ENCODE assay signal across 8 mouse cellular contexts in the genomic region with DNA sequence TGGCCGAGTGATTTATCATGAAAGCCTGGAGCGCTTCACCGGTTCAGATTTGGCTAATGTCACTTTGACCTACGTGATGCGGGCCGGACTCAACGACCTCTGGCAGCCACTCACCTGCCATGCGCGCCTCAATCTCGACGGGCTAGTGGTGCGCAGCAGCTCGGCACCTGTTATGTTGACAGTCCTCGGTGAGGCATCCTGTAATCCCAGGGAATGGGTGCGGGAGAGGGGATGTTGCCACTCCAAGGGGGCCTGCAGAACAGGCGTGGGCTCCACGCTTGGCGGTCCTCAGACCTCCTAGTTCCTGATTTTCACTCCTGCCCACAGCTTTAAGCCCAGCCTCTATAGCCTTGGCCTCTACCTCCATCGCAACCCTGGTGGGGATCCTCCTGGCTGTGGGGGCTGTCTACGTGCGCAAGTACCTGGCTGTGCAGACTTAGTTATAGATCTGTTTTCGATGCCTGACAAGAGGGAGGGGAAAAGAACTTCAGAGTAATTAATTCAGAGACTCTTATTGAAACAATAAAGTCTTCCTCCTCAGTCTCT. TPM values are rescaled to one million over a fixed set of nuclear protein-coding genes. Genes with fewer than 3 reads are reported as not detected.
DNase-seq lines count a peak whose midpoint lies in the region; ATAC-seq and TF ChIP-seq lines count a peak whose summit lies in the region.

No protein-coding gene starts in this region.

- ATAC-seq in embryonic facial prominence, embryonic 11.5 days (replicated peaks; ENCODE audit: insufficient number of reproducible peaks, low FRiP score, low TSS enrichment, low read depth), result no peak
- no peak for ATAC-seq in intestine, embryonic 15.5 days
- ATAC-seq in neural tube, embryonic 12.5 days (ENCODE audit: low FRiP score, low read depth), result no peak

- H3K4me1 ChIP-seq in embryonic facial prominence, embryonic 11.5 days (ENCODE audit: control insufficient read depth, insufficient read depth, low read length), result peaks cover 4% of the 10 kb centered on the region
- H3K4me1 ChIP-seq in intestine, embryonic 15.5 days (replicated peaks), result peaks cover 46% of the 10 kb centered on the region
- peaks cover 49% of the 10 kb centered on the region for H3K4me1 ChIP-seq in neural tube, embryonic 12.5 days

- H3K4me2 ChIP-seq in embryonic facial prominence, embryonic 11.5 days (ENCODE audit: low read depth, low read length), result peak overlapping the region; percentile 57; the same call in 1 of the 2 replicates
- H3K4me2 ChIP-seq in intestine, embryonic 15.5 days (replicated peaks), result peak overlapping the region; percentile 99
- H3K4me2 ChIP-seq in neural tube, embryonic 12.5 days (replicated peaks), result peak overlapping the region; percentile 84

- TF ChIP-seq CTCF in layer of hippocampus, adult 2 months (conservative IDR thresholded peaks at IDR 0.05), result no peak

- no peaks in the 10 kb centered on the region for H3K9me3 ChIP-seq in embryonic facial prominence, embryonic 11.5 days (replicated peaks; ENCODE audit: control insufficient read depth, low read length)
- no peaks in the 10 kb centered on the region for H3K9me3 ChIP-seq in intestine, embryonic 15.5 days
- H3K9me3 ChIP-seq in neural tube, embryonic 12.5 days, result no peaks in the 10 kb centered on the region

- no peak overlapping the region; the same call in 1 of the 2 replicates for H3K9ac ChIP-seq in embryonic facial prominence, embryonic 11.5 days (replicated peaks; ENCODE audit: low read length)
- peak overlapping the region; percentile 54; the same call in 1 of the 2 replicates for H3K9ac ChIP-seq in intestine, embryonic 15.5 days
- no peak overlapping the region for H3K9ac ChIP-seq in neural tube, embryonic 12.5 days

- peak overlapping the region; percentile 46; the same call in 1 of the 2 replicates for H3K27ac ChIP-seq in layer of hippocampus, adult 2 months
- H3K27ac ChIP-seq in embryonic facial prominence, embryonic 11.5 days (replicated peaks; ENCODE audit: low read depth, low read length), result no peak overlapping the region
- no peak overlapping the region for H3K27ac ChIP-seq in intestine, embryonic 15.5 days
- no peak overlapping the region for H3K27ac ChIP-seq in neural tube, embryonic 12.5 days

- DNase-seq in layer of hippocampus, adult 2 months (ENCODE audit: low spot score in 2 of 2), result no peak
- DNase-seq in layer of hippocampus, adult 9-11 months, result no peak
- no peak for DNase-seq in embryonic facial prominence, embryonic 11.5 days (ENCODE audit: low spot score)
- DNase-seq in cerebellum, postnatal 36 days, result no peak
- no peak for DNase-seq in cerebellum, postnatal 10 days
- no peak for DNase-seq in adrenal gland, postnatal 25 days

- H3K27me3 ChIP-seq in embryonic facial prominence, embryonic 11.5 days (ENCODE audit: control insufficient read depth, insufficient read depth, low read length), result peaks cover 36% of the 10 kb centered on the region
- peaks cover 44% of the 10 kb centered on the region for H3K27me3 ChIP-seq in intestine, embryonic 15.5 days (replicated peaks)
- peaks cover 72% of the 10 kb centered on the region for H3K27me3 ChIP-seq in neural tube, embryonic 12.5 days (replicated peaks)

- WGBS in embryonic facial prominence, embryonic 11.5 days, result 24% methylated on average over 22 of the region's 22 CpGs
- 26% methylated on average over 22 of the region's 22 CpGs for WGBS in intestine, embryonic 15.5 days
- 27% methylated on average over 22 of the region's 22 CpGs for WGBS in neural tube, embryonic 12.5 days

- H3K4me3 ChIP-seq in layer of hippocampus, adult 2 months, result peak overlapping the region; percentile 84
- H3K4me3 ChIP-seq in embryonic facial prominence, embryonic 11.5 days (ENCODE audit: low read depth, low read length), result no peak overlapping the region; the same call in 1 of the 2 replicates
- H3K4me3 ChIP-seq in intestine, embryonic 15.5 days (replicated peaks), result peak overlapping the region; percentile 49
- H3K4me3 ChIP-seq in neural tube, embryonic 12.5 days, result peak overlapping the region; percentile 15; the same call in 1 of the 2 replicates

- no peaks in the 10 kb centered on the region for H3K36me3 ChIP-seq in embryonic facial prominence, embryonic 11.5 days (replicated peaks; ENCODE audit: control insufficient read depth, insufficient read depth, low read depth, low read length)
- no peaks in the 10 kb centered on the region for H3K36me3 ChIP-seq in intestine, embryonic 15.5 days
- H3K36me3 ChIP-seq in neural tube, embryonic 12.5 days, result no peaks in the 10 kb centered on the region

RNA-seq across cellular contexts. Expression of a gene that starts 1.0 kb away (rescaled TPM):
- under 1 TPM; 0.83 to 0.84 TPM for total RNA-seq in layer of hippocampus, adult 2 months (2021)
- 5.6 and 6.1 TPM in 2 replicates for polyA plus RNA-seq in embryonic facial prominence, embryonic 11.5 days (2014; fragmentation: Nextera tagmentation; extraction: Ambion mirVana)
- polyA plus RNA-seq in intestine, embryonic 15.5 days (2015; fragmentation: Nextera tagmentation; extraction: Ambion mirVana), result 2.9 and 3.0 TPM in 2 replicates
- 1.6 and 2.1 TPM in 2 replicates for polyA plus RNA-seq in neural tube, embryonic 12.5 days (2016; fragmentation: Nextera tagmentation; extraction: Ambion mirVana)
- total RNA-seq in adrenal gland, postnatal 25 days (2021), result 1.6 and 1.9 TPM in 2 replicates

RNA-seq across cellular contexts. Expression of a gene that starts 1.7 kb away (rescaled TPM):
- total RNA-seq in layer of hippocampus, adult 2 months (2021), result 100 to 1,000 TPM; 363 to 382 TPM
- polyA plus RNA-seq in embryonic facial prominence, embryonic 11.5 days (2014; fragmentation: Nextera tagmentation; extraction: Ambion mirVana), result not detected in 2 replicates
- polyA plus RNA-seq in intestine, embryonic 15.5 days (2015; fragmentation: Nextera tagmentation; extraction: Ambion mirVana), result 0.06 and 0.16 TPM in 2 replicates
- polyA plus RNA-seq in neural tube, embryonic 12.5 days (2016; fragmentation: Nextera tagmentation; extraction: Ambion mirVana), result 0.14 and 0.15 TPM in 2 replicates
- 0.43 and 0.49 TPM in 2 replicates for total RNA-seq in adrenal gland, postnatal 25 days (2021)

RNA-seq across cellular contexts. Expression of a gene that starts 14.3 kb away (rescaled TPM):
- total RNA-seq in layer of hippocampus, adult 2 months (2021), result 1 to 10 TPM; 2.6 to 2.8 TPM
- polyA plus RNA-seq in embryonic facial prominence, embryonic 11.5 days (2014; fragmentation: Nextera tagmentation; extraction: Ambion mirVana), result 4.5 and 5.8 TPM in 2 replicates
- polyA plus RNA-seq in intestine, embryonic 15.5 days (2015; fragmentation: Nextera tagmentation; extraction: Ambion mirVana), result 12.6 and 12.8 TPM in 2 replicates
- 5.0 and 5.8 TPM in 2 replicates for polyA plus RNA-seq in neural tube, embryonic 12.5 days (2016; fragmentation: Nextera tagmentation; extraction: Ambion mirVana)
- 6.5 and 8.9 TPM in 2 replicates for total RNA-seq in adrenal gland, postnatal 25 days (2021)

RNA-seq across cellular contexts. Expression of a gene that starts 27.6 kb away (rescaled TPM):
- 10 to 100 TPM; 63.8 to 64.6 TPM for total RNA-seq in layer of hippocampus, adult 2 months (2021)
- polyA plus RNA-seq in embryonic facial prominence, embryonic 11.5 days (2014; fragmentation: Nextera tagmentation; extraction: Ambion mirVana), result 139 and 147 TPM in 2 replicates
- 145 and 159 TPM in 2 replicates for polyA plus RNA-seq in intestine, embryonic 15.5 days (2015; fragmentation: Nextera tagmentation; extraction: Ambion mirVana)
- polyA plus RNA-seq in neural tube, embryonic 12.5 days (2016; fragmentation: Nextera tagmentation; extraction: Ambion mirVana), result 116 and 121 TPM in 2 replicates
- 113 and 122 TPM in 2 replicates for total RNA-seq in adrenal gland, postnatal 25 days (2021)

RNA-seq across cellular contexts. Expression of a gene that starts 36.8 kb away (rescaled TPM):
- under 1 TPM in 1 of 2 experiments, not detected in 1; 0.71 TPM for total RNA-seq in layer of hippocampus, adult 2 months (2021)
- polyA plus RNA-seq in embryonic facial prominence, embryonic 11.5 days (2014; fragmentation: Nextera tagmentation; extraction: Ambion mirVana), result 0.80 and 2.2 TPM in 2 replicates
- polyA plus RNA-seq in intestine, embryonic 15.5 days (2015; fragmentation: Nextera tagmentation; extraction: Ambion mirVana), result 1.0 and 1.1 TPM in 2 replicates
- 0.66 and 2.9 TPM in 2 replicates for polyA plus RNA-seq in neural tube, embryonic 12.5 days (2016; fragmentation: Nextera tagmentation; extraction: Ambion mirVana)
- total RNA-seq in adrenal gland, postnatal 25 days (2021), result not detected in 2 replicates
